Mouse (Mus musculus) naive thymus-derived CD4-positive, alpha-beta T cell, adult 2 months (primary cell): ENCODE results near the gene Soga1.
A peak's percentile ranks its signal among the peaks of the same experiment; 100 is the strongest.

Experiments
- DNase-seq: peaks from one replicate; pipeline ENCODE4 v3.0.0-alpha.2; 2011; ENCODE audit warnings: low read depth

The Soga1 gene

DNA sequence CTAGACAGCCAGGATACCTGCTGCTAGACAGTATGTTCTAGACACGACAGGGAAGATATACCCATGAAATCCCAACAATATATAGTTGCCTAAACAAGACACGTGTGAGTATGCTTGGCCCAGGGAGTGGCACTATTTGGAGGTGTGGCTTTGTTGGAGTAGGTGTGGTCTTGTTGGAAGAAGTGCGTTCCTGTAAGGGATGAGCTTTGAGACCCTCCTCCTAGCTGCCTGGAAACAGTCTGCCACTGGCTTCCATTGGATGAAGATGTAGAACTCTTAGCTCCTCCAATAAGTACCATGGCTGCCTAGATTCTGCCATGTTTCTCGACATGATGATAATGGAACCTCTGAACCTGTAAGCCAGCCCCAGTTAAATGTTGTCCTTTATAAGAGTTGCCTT, 97.8 kb downstream of the Soga1 start:
- no peak for DNase-seq

- no peak for DNase-seq
Measured at GRCm38 (mm10) chr2:156980059-156980458, 99.0 kb downstream of the Soga1 start.

DNA sequence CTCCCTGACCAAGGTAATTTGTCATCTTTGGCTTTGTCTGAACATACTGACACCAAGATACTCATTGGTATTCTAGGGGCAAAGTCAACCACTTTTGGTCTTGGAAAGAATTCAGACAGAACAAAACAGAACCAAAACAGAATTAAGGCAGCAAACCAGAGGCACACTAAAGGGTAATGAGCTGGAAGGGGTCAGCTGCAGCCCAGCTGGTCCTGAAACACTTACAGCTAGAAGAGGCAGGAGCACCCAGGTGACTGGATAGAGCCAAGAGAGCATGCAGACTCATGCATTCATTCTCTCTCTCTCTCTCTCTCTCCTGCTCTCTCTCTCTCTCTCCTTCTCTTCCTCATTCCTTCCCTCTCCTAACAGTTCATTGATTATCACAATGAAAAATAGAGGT, 102.3 kb downstream of the Soga1 start:
- DNase-seq, result no peak

- peak; percentile 61 for DNase-seq
Measured at GRCm38 (mm10) chr2:156974967-156975366, 104.1 kb downstream of the Soga1 start.

GRCm38 (mm10) chr2:156973316-156974100, 105.5 kb downstream of the Soga1 start:
- DNase-seq, result no peak

DNA sequence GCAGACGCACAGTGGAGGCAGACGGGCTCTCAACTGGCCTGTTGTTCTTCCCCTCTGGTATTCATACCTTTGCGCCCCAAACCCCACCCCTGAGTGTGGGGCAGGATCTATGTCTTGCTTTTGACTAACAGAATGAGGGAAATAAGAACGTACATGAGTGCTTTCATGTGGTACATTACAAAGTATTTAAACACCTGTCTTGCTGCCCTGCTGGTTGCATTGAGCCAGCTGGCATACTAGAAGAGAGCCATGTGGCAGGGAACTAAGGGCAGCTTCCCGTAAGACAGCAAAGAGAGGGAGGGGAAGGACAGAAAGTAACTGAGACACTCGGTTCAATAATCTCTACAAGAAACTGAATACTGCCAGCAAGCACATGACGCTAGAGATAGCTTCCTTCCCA, 108.8 kb downstream of the Soga1 start:
- DNase-seq, result peak; percentile 77

DNA sequence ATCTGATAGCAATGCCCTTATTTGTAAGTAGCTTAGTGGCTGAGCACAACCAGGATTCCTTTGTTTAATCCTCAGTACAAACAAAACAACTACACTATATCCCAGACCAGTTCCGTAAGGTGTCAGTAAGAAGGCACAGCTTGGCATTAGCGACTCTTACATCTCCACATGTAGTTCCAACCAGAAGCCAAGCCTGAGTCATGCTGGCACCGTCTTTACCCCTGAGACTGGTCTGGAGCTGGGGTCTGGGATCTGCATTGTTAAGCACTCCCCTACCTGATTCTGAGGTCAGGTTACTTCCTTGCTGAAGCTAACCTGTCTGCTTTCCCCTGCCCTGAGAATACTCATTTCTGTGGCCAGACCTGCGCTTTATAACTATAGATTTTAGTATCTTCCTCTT, 110.6 kb downstream of the Soga1 start:
- DNase-seq, result no peak

- peak; percentile 67 for DNase-seq
Measured at GRCm38 (mm10) chr2:156967388-156967787, 111.7 kb downstream of the Soga1 start.
